In the genomic region with DNA sequence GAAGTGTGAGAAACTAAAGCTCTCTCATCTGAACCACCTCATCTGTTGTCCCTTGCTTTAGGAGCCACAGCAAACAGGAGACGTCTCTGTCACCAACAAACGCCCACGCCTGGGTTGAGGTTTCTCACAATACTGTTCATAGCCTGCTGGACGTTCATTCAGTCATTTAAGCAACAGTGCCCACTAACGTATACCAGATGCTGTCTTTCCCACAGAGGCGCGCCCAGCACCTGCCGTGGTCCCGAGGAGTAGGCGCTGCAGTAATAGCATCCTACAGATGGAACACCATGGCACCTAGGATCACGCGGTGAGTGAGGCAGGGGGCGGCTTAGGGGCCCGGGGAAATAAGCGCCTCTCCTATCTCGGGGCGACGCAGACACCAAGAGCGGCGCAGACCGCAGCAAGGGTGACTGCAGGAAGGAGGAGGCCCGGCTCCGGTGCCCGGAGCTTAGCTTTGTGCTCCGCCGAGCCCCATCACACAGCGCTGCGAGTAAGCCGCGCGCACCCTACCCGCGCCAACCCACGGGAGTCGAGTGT, we compare ENCODE assay signal across 8 mouse cellular contexts. TPM values are rescaled to one million over a fixed set of nuclear protein-coding genes. Genes with fewer than 3 reads are reported as not detected.
DNase-seq lines count a peak whose midpoint lies in the region; ATAC-seq and TF ChIP-seq lines count a peak whose summit lies in the region.

No protein-coding gene starts in this region.

- peak; percentile 37 for DNase-seq in kidney, postnatal 0 days (ENCODE audit: low spot score)
- no peak for DNase-seq in kidney, adult 11 months
- DNase-seq in liver, embryonic 11.5 days (ENCODE audit: low spot score), result no peak
- no peak for DNase-seq in spleen, adult 12 weeks (ENCODE audit: low spot score)
- DNase-seq in embryo, embryonic 11 days, result no peak

- ATAC-seq in kidney, postnatal 0 days (replicated peaks; ENCODE audit: low FRiP score, low read depth), result no peak; the same call in 1 of the 2 replicates
- peak; percentile 87 for ATAC-seq in forebrain, embryonic 15.5 days (replicated peaks)
- ATAC-seq in liver, embryonic 11.5 days (replicated peaks; ENCODE audit: low FRiP score), result peak; percentile 77

- H3K4me2 ChIP-seq in kidney, postnatal 0 days (ENCODE audit: low read length), result peak overlapping the region; percentile 91
- H3K4me2 ChIP-seq in forebrain, embryonic 15.5 days (replicated peaks), result peak overlapping the region; percentile 91
- H3K4me2 ChIP-seq in liver, embryonic 11.5 days, result peak overlapping the region; percentile 82
- peak overlapping the region; percentile 89 for H3K4me2 ChIP-seq in myocyte (ENCODE audit: low read depth)

- under 1% methylated on average over 34 of the region's 35 CpGs for WGBS in kidney, postnatal 0 days
- whole genome bisulfite sequencing in bone marrow, adult 2 months, result 2% methylated on average over 35 of the region's 35 CpGs
- WGBS in forebrain, embryonic 15.5 days, result 1% methylated on average over 35 of the region's 35 CpGs
- WGBS in liver, embryonic 11.5 days, result under 1% methylated on average over 33 of the region's 35 CpGs

- H3K27ac ChIP-seq in kidney, postnatal 0 days, result peak overlapping the region; percentile 62
- H3K27ac ChIP-seq in bone marrow, adult 2 months (ENCODE audit: control insufficient read depth, insufficient read depth, low read depth, low read length, poor library complexity), result peak overlapping the region; percentile 73
- H3K27ac ChIP-seq in forebrain, embryonic 15.5 days (replicated peaks), result peak overlapping the region; percentile 91
- H3K27ac ChIP-seq in liver, embryonic 11.5 days (ENCODE audit: low read depth, low read length), result peak overlapping the region; percentile 55

- H3K9me3 ChIP-seq in kidney, postnatal 0 days (replicated peaks; ENCODE audit: low read length), result no peaks in the 10 kb centered on the region
- H3K9me3 ChIP-seq in forebrain, embryonic 15.5 days, result no peaks in the 10 kb centered on the region
- H3K9me3 ChIP-seq in liver, embryonic 11.5 days (ENCODE audit: control insufficient read depth, low read length), result no peaks in the 10 kb centered on the region

- H3K36me3 ChIP-seq in kidney, postnatal 0 days (ENCODE audit: insufficient read depth, low read length), result no peaks in the 10 kb centered on the region
- peaks cover 21% of the 10 kb centered on the region for H3K36me3 ChIP-seq in forebrain, embryonic 15.5 days
- peaks cover 5% of the 10 kb centered on the region; the same call in 1 of the 2 replicates for H3K36me3 ChIP-seq in liver, embryonic 11.5 days (ENCODE audit: control insufficient read depth, insufficient read depth, low read length)
- H3K36me3 ChIP-seq in myocyte (ENCODE audit: control insufficient read depth, insufficient read depth), result no peaks in the 10 kb centered on the region

- TF ChIP-seq CTCF in kidney, postnatal 0 days (IDR thresholded peaks at IDR 0.05; ENCODE audit: low read depth), result 0 out of 2 replicates have a peak, but pooled peaks have one; percentile 1
- no peak for TF ChIP-seq CTCF in bone marrow, adult 2 months (IDR thresholded peaks at IDR 0.05; ENCODE audit: control insufficient read depth, insufficient read depth, low read length)

- TF ChIP-seq POLR2A in bone marrow, adult 2 months (IDR thresholded peaks at IDR 0.05; ENCODE audit: borderline replicate concordance, control insufficient read depth, low read depth, low read length), result no peak
- TF ChIP-seq POLR2A in myocyte (IDR thresholded peaks at IDR 0.05; ENCODE audit: insufficient read length, low read depth), result no peak

- H3ac ChIP-seq in myocyte (ENCODE audit: control insufficient read depth, insufficient read length), result peak overlapping the region; percentile 82

- H3K4me1 ChIP-seq in kidney, postnatal 0 days (replicated peaks; ENCODE audit: insufficient read depth, low read length), result peaks cover 11% of the 10 kb centered on the region; the same call in 1 of the 2 replicates
- H3K4me1 ChIP-seq in bone marrow, adult 2 months (ENCODE audit: control insufficient read depth, insufficient read depth, low read length), result peaks cover 2% of the 10 kb centered on the region
- H3K4me1 ChIP-seq in forebrain, embryonic 15.5 days, result peaks cover 22% of the 10 kb centered on the region
- H3K4me1 ChIP-seq in liver, embryonic 11.5 days (replicated peaks; ENCODE audit: control insufficient read depth, insufficient read depth, low read length), result peaks cover 7% of the 10 kb centered on the region

- no peaks in the 10 kb centered on the region for H3K27me3 ChIP-seq in kidney, postnatal 0 days (ENCODE audit: insufficient read depth, low read length)
- no peaks in the 10 kb centered on the region for H3K27me3 ChIP-seq in forebrain, embryonic 15.5 days
- no peaks in the 10 kb centered on the region for H3K27me3 ChIP-seq in liver, embryonic 11.5 days (replicated peaks; ENCODE audit: control insufficient read depth, insufficient read depth, low read length)
- H3K27me3 ChIP-seq in myocyte (ENCODE audit: control insufficient read depth, insufficient read depth, insufficient read length), result no peaks in the 10 kb centered on the region

- H3K9ac ChIP-seq in kidney, postnatal 0 days (ENCODE audit: low read depth, low read length), result peak overlapping the region; percentile 78
- H3K9ac ChIP-seq in forebrain, embryonic 15.5 days (replicated peaks), result peak overlapping the region; percentile 91
- peak overlapping the region; percentile 84 for H3K9ac ChIP-seq in liver, embryonic 11.5 days (ENCODE audit: low read depth, low read length)

- H3K79me2 ChIP-seq in myocyte (ENCODE audit: control insufficient read depth, insufficient read depth), result peaks cover 39% of the 10 kb centered on the region

- peak overlapping the region; percentile 80 for H3K4me3 ChIP-seq in kidney, postnatal 0 days (replicated peaks; ENCODE audit: low read depth, low read length)
- H3K4me3 ChIP-seq in bone marrow, adult 2 months (replicated peaks; ENCODE audit: control insufficient read depth, low read depth, low read length), result peak overlapping the region; percentile 96
- H3K4me3 ChIP-seq in forebrain, embryonic 15.5 days, result peak overlapping the region; percentile 95
- peak overlapping the region; percentile 92 for H3K4me3 ChIP-seq in liver, embryonic 11.5 days (ENCODE audit: low read depth, low read length)
- peak overlapping the region; percentile 88 for H3K4me3 ChIP-seq in myocyte

TF ChIP-seq in myocyte, 11 proteins besides CTCF, POLR2A, EP300 and RAD21:
- TF ChIP-seq MYOD1 (IDR thresholded peaks at IDR 0.05; ENCODE audit: control insufficient read depth in 1 of 3, insufficient read length in 2 of 3, low read depth in 2 of 3) (peak in 1 of 3 experiments; percentile 35), TCF12 (IDR thresholded peaks at IDR 0.05; ENCODE audit: insufficient read depth, poor library complexity, severe bottlenecking) (no peak)

RNA-seq across cellular contexts. Expression of a gene that starts 0.4 kb away (rescaled TPM):
- 8.4 and 8.6 TPM in 2 replicates for polyA plus RNA-seq in kidney, postnatal 0 days (2015; fragmentation: Nextera tagmentation; extraction: Ambion mirVana)
- 1.7 and 3.5 TPM in 2 replicates for polyA plus RNA-seq in bone marrow, adult 2 months (2011; ENCODE audit: insufficient read depth, insufficient read length, low replicate concordance, missing spikeins)
- 25.7 and 26.4 TPM in 2 replicates for polyA plus RNA-seq in forebrain, embryonic 15.5 days (2015; fragmentation: Nextera tagmentation; extraction: Ambion mirVana)
- polyA plus RNA-seq in liver, embryonic 11.5 days (2014; fragmentation: Nextera tagmentation; extraction: Ambion mirVana), result 9.2 and 10.1 TPM in 2 replicates
- polyA plus RNA-seq in myocyte (2012; fragmentation: generic; extraction: Trizol), result 4.5 TPM

RNA-seq across cellular contexts. Expression of a gene that starts 0.4 kb away (rescaled TPM):
- 86.9 and 90.1 TPM in 2 replicates for polyA plus RNA-seq in kidney, postnatal 0 days (2015; fragmentation: Nextera tagmentation; extraction: Ambion mirVana)
- 24.8 and 33.8 TPM in 2 replicates for polyA plus RNA-seq in bone marrow, adult 2 months (2011; ENCODE audit: insufficient read depth, insufficient read length, low replicate concordance, missing spikeins)
- 53.7 and 58.0 TPM in 2 replicates for polyA plus RNA-seq in forebrain, embryonic 15.5 days (2015; fragmentation: Nextera tagmentation; extraction: Ambion mirVana)
- polyA plus RNA-seq in liver, embryonic 11.5 days (2014; fragmentation: Nextera tagmentation; extraction: Ambion mirVana), result 211 and 221 TPM in 2 replicates
- 21.2 TPM for polyA plus RNA-seq in myocyte (2012; fragmentation: generic; extraction: Trizol)

RNA-seq across cellular contexts. Expression of a gene that starts 40.1 kb away (rescaled TPM):
- 105 and 108 TPM in 2 replicates for polyA plus RNA-seq in kidney, postnatal 0 days (2015; fragmentation: Nextera tagmentation; extraction: Ambion mirVana)
- polyA plus RNA-seq in bone marrow, adult 2 months (2011; ENCODE audit: insufficient read depth, insufficient read length, low replicate concordance, missing spikeins), result 14.8 and 18.9 TPM in 2 replicates
- 94.0 and 95.0 TPM in 2 replicates for polyA plus RNA-seq in forebrain, embryonic 15.5 days (2015; fragmentation: Nextera tagmentation; extraction: Ambion mirVana)
- 63.1 and 64.9 TPM in 2 replicates for polyA plus RNA-seq in liver, embryonic 11.5 days (2014; fragmentation: Nextera tagmentation; extraction: Ambion mirVana)
- polyA plus RNA-seq in myocyte (2012; fragmentation: generic; extraction: Trizol), result 24.0 TPM

RNA-seq across cellular contexts. Expression of a gene that starts 55.9 kb away (rescaled TPM):
- polyA plus RNA-seq in kidney, postnatal 0 days (2015; fragmentation: Nextera tagmentation; extraction: Ambion mirVana), result not detected in 2 replicates
- not detected in 2 replicates for polyA plus RNA-seq in bone marrow, adult 2 months (2011; ENCODE audit: insufficient read depth, insufficient read length, low replicate concordance, missing spikeins)
- not detected in 2 replicates for polyA plus RNA-seq in forebrain, embryonic 15.5 days (2015; fragmentation: Nextera tagmentation; extraction: Ambion mirVana)
- not detected in 2 replicates for polyA plus RNA-seq in liver, embryonic 11.5 days (2014; fragmentation: Nextera tagmentation; extraction: Ambion mirVana)
- polyA plus RNA-seq in myocyte (2012; fragmentation: generic; extraction: Trizol), result 0.10 TPM
